Mouse (Mus musculus): ENCODE results near the gene Slc9a1.

- TF ChIP-seq CTCF (IDR thresholded peaks at IDR 0.05; ENCODE audit: low read depth, low read length): peak; percentile 77
- TF ChIP-seq POLR2AphosphoS5 (IDR thresholded peaks at IDR 0.05; ENCODE audit: insufficient replicate concordance, low read depth, low read length): no peak
- no peak for TF ChIP-seq GATA1 (IDR thresholded peaks at IDR 0.05; ENCODE audit: borderline replicate concordance, low read length)
- no peak for TF ChIP-seq TAL1 (conservative IDR thresholded peaks at IDR 0.05; ENCODE audit: low read depth, low read length)
Observed at GRCm38 (mm10) chr4:133424100-133424499, 54.6 kb downstream of the Slc9a1 start.

Measured in G1E (cell line).